Mouse (Mus musculus): Measurements from ENCODE around the gene Vmn1r198.

- TF ChIP-seq CTCF (IDR thresholded peaks at IDR 0.05; ENCODE audit: insufficient read depth, low read length) (no peak), POLR2A (IDR thresholded peaks at IDR 0.05; ENCODE audit: borderline replicate concordance, extremely low read depth, low read depth, low read length) (no peak)
Measured at GRCm38 (mm10) chr13:22333269-22333668, 16.9 kb upstream of the Vmn1r198 start.

Measured in lung, adult 2 months (tissue).